Mouse (Mus musculus) granulocyte monocyte progenitor cell, adult 5-6 weeks (primary cell): ENCODE results near the gene Tmem169. TPM values are rescaled to one million over a fixed set of nuclear protein-coding genes. Genes with fewer than 3 reads are reported as not detected.

ENCODE experiments used
- ATAC-seq: replicated peaks from 2 replicates; pipeline ENCODE4 v1.8.0; 2016; ENCODE audit warnings: mild to moderate bottlenecking, moderate TSS enrichment, inconsistent platforms; ENCODE audit not compliant: poor library complexity, severe bottlenecking
- total RNA-seq, 2 experiments: library from RNA; stranded (forward) in 1 of 2; stranded (reverse) in 1 of 2; fragments of 200-712, 200-1000 nt in 1 of 2; fragments of >200 nt in 1 of 2; fragmentation: Nextera tagmentation in 1 of 2; gene quantifications; 2 replicates each; pipeline ENCODE4 v1.2.3; 2014 to 2017

Tmem169 gene
- total RNA-seq, 2 experiments from 2014 or later: not detected

GRCm38 (mm10) chr1:72316901-72317300, 32.7 kb downstream of the Tmem169 start:
- no peak for ATAC-seq

GRCm38 (mm10) chr1:72320759-72321158, 36.6 kb downstream of the Tmem169 start:
- peak; percentile 98 for ATAC-seq

GRCm38 (mm10) chr1:72323248-72323647, 39.1 kb downstream of the Tmem169 start:
- no peak for ATAC-seq

GRCm38 (mm10) chr1:72326162-72326821, 42.1 kb downstream of the Tmem169 start:
- ATAC-seq: peak; percentile 77

- ATAC-seq: no peak
Measured at GRCm38 (mm10) chr1:72334807-72335206, 50.6 kb downstream of the Tmem169 start.

- no peak for ATAC-seq
Measured at GRCm38 (mm10) chr1:72336780-72337179, 52.6 kb downstream of the Tmem169 start.

GRCm38 (mm10) chr1:72338341-72338740, 54.2 kb downstream of the Tmem169 start:
- no peak for ATAC-seq

- no peak for ATAC-seq
Measured at GRCm38 (mm10) chr1:72347873-72348272, 63.7 kb downstream of the Tmem169 start.

Other genes starting within 250 kb of the Tmem169 start
- gene Mreg, start 72.1 kb upstream of the Tmem169 start, total RNA-seq (2014; fragmentation: Nextera tagmentation): 1.1 and 1.5 TPM in 2 replicates
- gene Mreg, start 72.1 kb upstream of the Tmem169 start, total RNA-seq (2017): 0.73 and 0.93 TPM in 2 replicates
- 13.6 and 14.8 TPM in 2 replicates for gene Pecr, start 55 bp upstream of the Tmem169 start, total RNA-seq (2014; fragmentation: Nextera tagmentation)
- gene Pecr, start 55 bp upstream of the Tmem169 start, total RNA-seq (2017): 9.5 and 10.1 TPM in 2 replicates
- 1.8 TPM in 2 replicates for gene Xrcc5, start 23.1 kb downstream of the Tmem169 start, total RNA-seq (2014; fragmentation: Nextera tagmentation)
- gene Xrcc5, start 23.1 kb downstream of the Tmem169 start, total RNA-seq (2017): 6.5 and 8.1 TPM in 2 replicates